ENCODE assay signal across 18 mouse cellular contexts in genomic region chr6:97485886-97486386, GRCm38 (mm10).
DNase-seq lines count a peak whose midpoint lies in the region; ATAC-seq and TF ChIP-seq lines count a peak whose summit lies in the region.
"Had no signal": no experiment of that assay in that cellular context is flagged by ENCODE, and none has a peak within 500 bp of the region (broad histone marks: within the 10 kb centered on the region; RNA-seq: fewer than 3 reads in every experiment).

No protein-coding gene starts in this region.

- H3K79me2 ChIP-seq in macrophage (ENCODE audit: inconsistent target), result peaks cover 64% of the 10 kb centered on the region

- no peak for TF ChIP-seq CTCF in gastrocnemius, adult 2 months (IDR thresholded peaks at IDR 0.05)

- H3K9me3 ChIP-seq in kidney, embryonic 15.5 days (replicated peaks), result no peaks in the 10 kb centered on the region
- no peaks in the 10 kb centered on the region for H3K9me3 ChIP-seq in neural tube, embryonic 13.5 days
- H3K9me3 ChIP-seq: midbrain, embryonic 12.5 days; stomach, embryonic 15.5 days had no signal

- H3K4me2 ChIP-seq in kidney, embryonic 15.5 days, result no peak overlapping the region
- H3K4me2 ChIP-seq in neural tube, embryonic 13.5 days, result 0 out of 2 replicates have a peak overlapping the region, but pooled peaks have one; percentile 96

- H3K27me3 ChIP-seq in kidney, embryonic 15.5 days, result peaks cover 38% of the 10 kb centered on the region
- 0 out of 2 replicates have a peak, but pooled peaks cover 4% of the 10 kb centered on the region for H3K27me3 ChIP-seq in neural tube, embryonic 13.5 days

- peak; percentile 40 for DNase-seq in gastrocnemius, adult 2 months
- DNase-seq in gastrocnemius, postnatal 10 days, result no peak
- peak; percentile 36 for DNase-seq in kidney, adult 18-20 months
- no peak for DNase-seq in neural tube, embryonic 10.5 days (ENCODE audit: extremely low spot score, low spot score)
- DNase-seq in adrenal gland, adult 18-20 months (ENCODE audit: low spot score in 2 of 2), result no peak
- DNase-seq: adrenal gland, adult 2 months; cerebellum, adult 18-20 months; lung, adult 2 months; lung, postnatal 4 days; thymus, postnatal 14 days had no signal

- no peak overlapping the region for H3K9ac ChIP-seq in kidney, embryonic 15.5 days
- H3K9ac ChIP-seq in neural tube, embryonic 13.5 days, result 0 out of 2 replicates have a peak overlapping the region, but pooled peaks have one; percentile 2
- H3K9ac ChIP-seq: midbrain, embryonic 12.5 days; stomach, embryonic 15.5 days had no signal

- 70% methylated on average over 11 of the region's 11 CpGs for WGBS in kidney, embryonic 15.5 days
- 37% methylated on average over 11 of the region's 11 CpGs for WGBS in neural tube, embryonic 13.5 days
- WGBS in macrophage (ENCODE audit: missing documents), result 94% methylated on average over 9 of the region's 11 CpGs

- H3K4me3 ChIP-seq in gastrocnemius, adult 2 months, result peak overlapping the region; percentile 83
- H3K4me3 ChIP-seq in kidney, embryonic 15.5 days (replicated peaks), result no peak overlapping the region
- no peak overlapping the region for H3K4me3 ChIP-seq in neural tube, embryonic 13.5 days
- peak overlapping the region; percentile 89 for H3K4me3 ChIP-seq in macrophage (ENCODE audit: inconsistent target)
- H3K4me3 ChIP-seq: midbrain, embryonic 12.5 days had no signal

- H3K27ac ChIP-seq in gastrocnemius, adult 2 months, result peak overlapping the region; percentile 86
- no peak overlapping the region for H3K27ac ChIP-seq in kidney, embryonic 15.5 days
- H3K27ac ChIP-seq in neural tube, embryonic 13.5 days (replicated peaks), result no peak overlapping the region
- peak overlapping the region; percentile 78 for H3K27ac ChIP-seq in macrophage
- H3K27ac ChIP-seq: midbrain, embryonic 12.5 days; stomach, embryonic 15.5 days had no signal

- H3K4me1 ChIP-seq in kidney, embryonic 15.5 days, result peaks cover 21% of the 10 kb centered on the region
- H3K4me1 ChIP-seq in neural tube, embryonic 13.5 days (replicated peaks), result peaks cover 43% of the 10 kb centered on the region

- intact Hi-C loops in gastrocnemius, adult 2 months (cut with DNase I), result loop anchor here (5.0 kb wide), 1 partner anchor 64 kb away; no protein-coding TSS in a partner anchor

- H3K36me3 ChIP-seq in kidney, embryonic 15.5 days, result no peaks in the 10 kb centered on the region
- no peaks in the 10 kb centered on the region for H3K36me3 ChIP-seq in neural tube, embryonic 13.5 days
- H3K36me3 ChIP-seq in macrophage (ENCODE audit: inconsistent target), result peaks cover 6% of the 10 kb centered on the region; the same call in 1 of the 2 replicates
- H3K36me3 ChIP-seq: G1E; midbrain, embryonic 12.5 days; stomach, embryonic 15.5 days had no signal

- no peak for ATAC-seq in kidney, embryonic 15.5 days (replicated peaks; ENCODE audit: low FRiP score)
- ATAC-seq in neural tube, embryonic 13.5 days (ENCODE audit: low read depth), result no peak
- ATAC-seq: forebrain, embryonic 16.5 days; intestine, embryonic 16.5 days had no signal

Comparison
In these comparisons a context has a peak if more than half of its experiments do, and no peak if none do; other contexts are left out.
1. DNase-seq: peak in gastrocnemius, adult 2 months (single experiment) and kidney, adult 18-20 months (single experiment); none in gastrocnemius, postnatal 10 days (single experiment), neural tube, embryonic 10.5 days (single experiment) and adrenal gland, adult 18-20 months (0 of 2).
2. H3K27ac ChIP-seq: peak in gastrocnemius, adult 2 months (single experiment) and macrophage (single experiment); none in kidney, embryonic 15.5 days (single experiment) and neural tube, embryonic 13.5 days (single experiment).
3. H3K4me3 ChIP-seq: peak in gastrocnemius, adult 2 months (single experiment) and macrophage (single experiment); none in kidney, embryonic 15.5 days (single experiment) and neural tube, embryonic 13.5 days (single experiment).